Mouse (Mus musculus) left cerebral cortex, adult 9 months (tissue): Measurements from ENCODE around the gene Sgsm2.

Experiments
- DNase-seq, 2 experiments: peaks; one replicate each; pipeline ENCODE4 v3.0.0; 2022; ENCODE audit warnings: low spot score in 2 of 2

Sgsm2 gene

DNA sequence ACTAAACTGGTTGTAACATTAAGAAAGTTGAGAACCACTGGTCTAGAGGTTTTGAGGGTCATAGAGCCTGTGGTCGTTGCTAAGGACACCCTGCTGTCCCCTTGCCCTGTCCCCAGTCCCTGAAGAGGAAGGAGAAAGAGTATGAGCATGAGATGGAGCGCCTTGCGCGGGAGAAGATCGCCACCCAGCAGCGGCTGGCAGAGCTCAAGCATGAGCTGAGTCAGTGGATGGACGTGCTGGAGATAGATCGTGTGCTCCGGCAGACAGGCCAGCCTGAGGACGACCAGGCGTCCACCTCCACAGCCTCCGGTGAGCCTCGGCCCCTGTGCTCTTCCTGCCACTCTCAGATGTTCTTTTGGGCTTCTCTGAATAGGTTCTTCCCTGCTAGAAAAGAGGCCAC, 54.8 kb downstream of the Sgsm2 start:
- DNase-seq = no peak

- DNase-seq = no peak
Observed at GRCm38 (mm10) chr11:74841366-74841765, 55.5 kb downstream of the Sgsm2 start.

DNA sequence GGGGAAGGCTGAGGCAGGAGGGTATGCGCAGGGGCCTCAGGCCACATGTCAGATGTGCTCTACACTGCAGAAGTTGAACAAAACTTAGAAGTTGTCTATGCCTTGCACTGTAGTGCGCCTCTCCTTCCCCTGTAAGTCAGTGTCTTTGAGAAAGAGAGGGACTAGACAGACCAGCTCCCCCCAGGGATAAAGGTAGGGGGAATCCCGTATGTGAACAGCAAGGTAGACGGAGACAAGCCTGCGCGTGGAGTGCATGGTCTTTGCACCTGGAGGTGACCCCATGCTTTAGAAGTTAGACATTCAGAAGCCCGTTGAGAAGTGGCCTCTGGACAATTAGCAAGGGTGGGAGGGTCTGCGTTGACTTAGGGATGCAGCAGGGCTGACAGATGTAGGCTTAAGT, 56.1 kb downstream of the Sgsm2 start:
- no peak for DNase-seq

DNA sequence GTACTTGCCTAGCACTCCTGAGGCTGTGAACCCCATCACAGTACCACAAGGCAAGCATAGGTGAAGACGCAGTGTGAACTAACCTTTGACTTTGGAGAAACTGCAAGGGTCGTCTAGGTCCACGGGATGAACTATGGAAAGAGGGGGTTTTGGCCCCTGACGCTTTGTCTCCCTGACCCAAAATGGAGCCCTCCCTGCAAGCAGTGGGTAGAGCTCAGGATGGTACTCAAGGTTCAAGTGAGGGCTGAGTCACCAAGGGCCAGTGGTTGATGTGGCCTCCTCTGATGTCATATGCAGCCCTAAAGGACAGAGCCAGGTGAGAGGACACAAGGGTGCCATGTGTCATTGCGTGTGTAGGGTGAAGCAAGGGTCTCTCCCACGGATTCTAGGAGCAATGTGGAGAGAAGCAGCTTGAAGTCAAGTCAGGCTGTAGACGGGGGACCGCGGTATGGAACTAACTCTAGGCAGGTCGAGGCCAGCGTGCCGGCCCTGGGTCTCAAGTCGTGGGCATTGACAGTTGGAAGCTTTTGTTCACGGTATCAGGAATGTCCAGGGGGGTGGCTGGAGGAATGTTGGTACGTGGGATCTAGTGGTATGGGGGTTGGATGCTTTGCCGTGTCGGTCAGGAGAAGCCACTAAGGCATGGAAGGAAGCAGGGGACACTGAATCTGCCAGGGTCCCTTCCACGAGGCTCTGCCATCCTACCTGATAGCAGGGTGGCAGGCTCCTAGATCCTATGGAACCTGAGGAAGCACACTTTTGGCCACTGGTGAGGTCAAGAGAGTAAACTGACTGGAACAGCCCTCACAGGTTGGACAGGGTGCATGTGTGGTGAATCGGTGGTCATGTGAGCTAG, 56.8 kb downstream of the Sgsm2 start:
- DNase-seq = no peak

- DNase-seq = peak; percentile 71 to 81
Observed at GRCm38 (mm10) chr11:74838971-74839370, 57.9 kb downstream of the Sgsm2 start.

DNA sequence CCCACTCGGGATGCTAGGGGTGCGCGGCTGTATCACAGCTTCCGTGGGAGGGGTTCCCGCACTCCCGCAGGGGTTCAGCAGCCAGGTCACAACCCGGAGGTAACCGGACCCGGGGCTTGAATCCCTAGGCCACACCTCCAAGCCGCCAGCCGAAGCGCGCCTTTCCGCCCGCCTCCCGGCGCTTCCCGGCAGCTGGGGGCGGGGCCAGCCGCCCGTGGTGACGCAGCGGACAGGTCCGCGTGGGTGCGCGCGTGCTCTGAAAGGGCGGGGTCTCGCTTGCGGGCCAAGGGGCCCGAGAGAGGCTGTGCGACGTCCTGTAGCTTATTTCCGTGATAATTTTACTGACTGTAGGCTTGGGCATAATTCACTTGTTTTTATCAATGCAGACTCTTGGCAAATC, 58.4 kb downstream of the Sgsm2 start:
- DNase-seq = peak; percentile 85 to 91

DNA sequence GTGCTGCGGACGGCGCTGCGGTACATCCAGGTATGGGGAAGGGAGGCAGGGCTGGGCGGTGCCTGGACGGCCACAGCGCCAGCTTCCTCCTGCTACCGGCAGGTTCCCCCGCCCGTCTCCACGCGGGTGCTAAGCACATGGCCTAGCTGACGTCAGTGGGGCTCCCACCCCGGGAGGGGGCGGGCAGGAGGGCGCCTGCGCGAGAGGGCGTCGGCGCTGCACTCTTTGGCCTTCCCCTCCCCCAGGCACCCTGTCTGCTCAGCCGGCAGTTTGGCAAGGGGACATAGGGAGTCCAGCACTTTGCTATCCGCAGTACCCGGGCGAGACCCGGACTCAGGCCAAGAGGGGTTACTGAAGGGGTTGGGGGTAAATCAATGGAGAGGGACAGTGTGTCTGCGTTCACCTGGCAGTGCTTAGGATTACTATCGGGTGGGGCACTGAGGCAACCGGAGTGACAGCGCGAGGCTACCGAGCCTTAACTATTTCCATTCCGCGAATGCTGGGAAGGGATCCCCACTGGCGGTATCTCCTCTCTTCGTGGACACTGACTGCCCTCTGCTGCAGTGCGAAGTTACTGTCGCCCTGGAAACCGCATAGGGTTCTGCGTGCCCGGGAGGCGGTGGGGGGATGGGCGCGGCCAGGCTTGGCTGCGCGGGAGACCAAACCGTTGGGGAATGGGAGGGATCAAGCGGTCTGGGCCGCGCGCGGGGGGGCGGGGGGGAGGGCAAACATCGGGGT, 59.0 kb downstream of the Sgsm2 start:
- peak; percentile 84 to 94 for DNase-seq

DNA sequence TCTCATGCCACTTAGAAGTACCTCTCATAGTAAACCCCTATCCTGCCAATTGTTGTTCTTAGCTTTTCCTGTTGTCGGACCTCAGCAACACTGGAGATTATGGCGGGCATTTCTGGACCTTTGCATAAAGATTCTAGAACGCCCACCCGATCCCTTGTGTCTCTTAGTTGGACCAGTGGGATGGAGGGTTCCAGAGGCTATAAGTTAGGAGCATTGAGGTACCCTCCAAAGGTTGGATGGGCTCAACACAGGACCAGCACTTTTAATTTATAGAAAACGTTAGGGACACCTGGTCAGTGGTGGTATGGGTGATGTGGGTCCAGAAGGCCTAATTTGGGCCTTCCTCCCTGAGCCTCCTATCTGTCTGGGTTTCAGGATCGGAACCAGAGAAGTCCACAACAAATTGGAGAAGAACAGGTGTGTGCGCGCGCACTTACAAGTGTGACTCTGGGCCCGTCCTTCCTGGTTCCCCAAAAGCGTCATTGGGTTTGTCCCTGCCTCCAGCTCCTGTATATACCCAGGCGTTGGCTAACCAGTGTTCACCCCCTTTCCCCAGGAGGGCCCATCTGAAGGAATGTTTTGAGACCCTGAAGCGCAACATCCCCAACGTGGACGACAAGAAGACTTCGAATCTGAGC, 59.7 kb downstream of the Sgsm2 start:
- DNase-seq = no peak

GRCm38 (mm10) chr11:74836225-74837055, 60.4 kb downstream of the Sgsm2 start:
- no peak for DNase-seq

DNA sequence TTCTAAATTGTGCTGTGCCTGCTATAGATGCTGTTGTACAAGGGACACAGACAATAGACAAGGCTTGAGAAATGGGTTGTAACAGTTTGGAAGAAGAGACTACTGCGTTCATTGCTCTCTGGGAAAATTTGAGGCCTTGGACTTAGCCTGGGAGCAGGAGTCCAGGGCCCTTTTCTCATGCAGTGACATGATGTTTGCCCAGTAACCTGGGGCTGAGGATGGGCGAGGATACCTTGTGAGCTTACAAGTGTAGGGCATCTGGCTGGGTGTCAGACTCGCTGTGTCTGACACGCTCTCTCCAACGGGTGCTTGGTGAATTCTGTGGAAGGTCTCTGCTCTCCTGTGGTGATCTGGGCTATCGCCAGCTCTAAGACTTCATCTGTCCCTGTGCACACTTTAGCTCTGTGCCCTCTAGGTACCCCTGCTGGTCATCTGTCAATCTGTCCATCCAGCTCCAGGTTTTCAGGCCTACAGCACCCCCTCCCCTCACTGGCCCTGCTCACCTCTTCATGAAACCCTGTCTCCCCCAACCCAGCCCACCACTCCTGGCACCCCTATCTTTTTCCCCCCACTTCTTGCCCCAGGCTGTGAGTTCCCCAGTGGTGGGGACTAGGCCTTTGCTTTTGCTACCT, 61.2 kb downstream of the Sgsm2 start:
- DNase-seq = no peak

- no peak for DNase-seq
Observed at GRCm38 (mm10) chr11:74834650-74835277, 62.1 kb downstream of the Sgsm2 start.

GRCm38 (mm10) chr11:74834359-74834638, 62.6 kb downstream of the Sgsm2 start:
- no peak for DNase-seq

- DNase-seq = no peak
Observed at GRCm38 (mm10) chr11:74833536-74834358, 63.1 kb downstream of the Sgsm2 start.

DNA sequence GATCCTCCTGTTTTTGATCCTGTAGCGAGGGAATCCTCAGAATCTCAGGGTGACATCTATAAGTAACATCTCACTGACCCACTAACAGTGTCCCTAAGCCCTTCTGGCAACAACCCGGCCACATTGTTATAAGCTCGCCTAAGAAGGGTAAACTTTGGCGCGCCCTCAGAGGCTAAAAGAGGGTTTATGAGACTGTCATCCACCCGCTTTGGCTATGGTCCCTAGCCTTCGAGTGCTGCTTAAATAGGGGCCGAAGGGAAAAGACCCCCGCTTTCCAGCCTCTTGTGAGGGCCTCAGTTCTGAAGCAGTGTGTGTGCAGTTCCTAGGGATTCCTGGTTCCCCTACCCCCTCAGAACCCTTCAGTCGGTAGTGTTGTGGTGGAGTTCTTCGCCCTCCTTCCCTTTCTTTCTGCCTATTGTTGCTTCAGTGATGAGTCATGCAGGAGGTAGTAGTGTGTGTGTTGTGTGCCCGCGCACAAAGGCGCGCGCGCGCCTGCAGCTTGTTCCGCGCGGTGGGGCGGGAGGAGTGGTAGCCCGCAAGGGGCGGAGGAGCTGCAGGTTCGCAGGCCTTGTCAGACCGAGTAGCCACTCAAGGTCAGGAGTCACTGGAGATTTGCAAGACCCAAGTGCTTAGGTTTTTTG, 64.2 kb downstream of the Sgsm2 start:
- peak in 1 of 2 experiments; percentile 69 for DNase-seq

GRCm38 (mm10) chr11:74831606-74832451, 65.0 kb downstream of the Sgsm2 start:
- peak; percentile 95 to 97 for DNase-seq

DNA sequence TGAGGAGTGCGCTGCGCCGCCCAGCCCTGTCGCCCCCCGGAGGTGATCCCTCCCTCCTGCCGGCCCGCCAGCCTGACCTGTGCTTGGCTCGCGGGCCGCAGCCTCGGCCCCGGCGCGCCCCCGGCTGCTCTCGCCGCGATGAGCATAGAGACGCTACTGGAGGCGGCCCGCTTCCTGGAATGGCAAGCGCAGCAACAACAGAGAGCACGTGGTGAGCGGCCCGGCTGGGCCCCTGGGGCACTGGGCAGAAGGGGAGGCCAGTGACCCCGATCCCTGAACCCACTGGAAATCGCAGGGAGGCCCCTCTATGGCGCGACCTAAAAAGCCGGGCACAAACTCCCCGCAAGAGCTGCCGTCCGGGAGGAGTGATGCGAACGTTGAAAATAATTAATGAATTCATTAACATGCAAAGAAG, 65.7 kb downstream of the Sgsm2 start:
- peak in 1 of 2 experiments; percentile 49 for DNase-seq

DNA sequence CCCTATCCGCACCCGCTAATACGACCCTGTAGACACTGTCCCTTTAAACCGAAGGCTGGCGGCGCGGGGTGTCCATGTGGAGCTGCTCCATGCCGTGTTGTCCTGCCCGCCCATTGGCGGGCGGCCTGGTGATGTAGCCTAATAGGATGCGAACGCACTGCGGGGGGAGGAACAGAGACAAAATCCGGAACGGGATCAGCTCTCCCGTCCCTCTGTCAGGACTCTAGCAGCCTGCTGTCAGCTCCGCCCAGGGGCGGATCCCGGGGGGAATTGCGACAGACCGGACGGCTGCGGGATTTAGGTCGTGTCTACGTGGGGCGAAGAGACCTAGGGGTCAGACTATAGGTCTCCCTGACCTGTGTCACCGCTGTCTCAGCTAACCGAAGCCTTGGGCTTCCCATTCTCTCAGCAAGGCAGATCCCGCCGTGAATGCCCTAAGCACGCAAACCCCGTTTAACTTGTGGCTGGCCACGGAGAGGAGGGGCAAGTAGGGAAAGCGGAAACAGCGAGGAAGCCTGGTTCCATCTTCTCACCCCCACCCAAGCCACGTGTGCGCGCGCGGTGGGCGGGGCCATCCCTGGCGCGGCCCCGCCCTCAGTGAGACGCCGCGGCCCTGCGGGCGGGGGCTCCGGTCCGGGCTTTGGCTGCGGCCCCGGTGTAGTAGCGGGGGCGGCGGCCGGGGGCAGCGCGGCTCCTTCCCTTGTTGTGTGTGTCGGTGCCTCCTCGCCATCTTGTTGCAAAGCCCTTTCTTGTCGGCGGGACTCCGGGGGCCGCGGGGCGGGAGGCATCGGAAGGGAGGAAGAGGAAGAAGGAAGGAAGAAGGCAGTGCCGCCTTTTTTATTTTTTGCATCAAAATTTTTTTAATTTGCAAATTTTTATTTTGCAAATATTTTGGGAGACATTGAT, 66.4 kb downstream of the Sgsm2 start, which contains the start of gene Mnt:
Mnt (plus strand) TSS at position 665 of the 906 bp plus-strand sequence.
- peak; percentile 98 to 99 for DNase-seq
